Mouse (Mus musculus) bone marrow macrophage, adult 2 months (primary cell): ENCODE measurements at regions not wholly inside any gene's neighbourhood (a gene's known extent, or its start where the extent isn't known, plus 50 kb on each side); places are given as distances from the start of the nearest gene placed in this dataset.

Experiments used
- CTCF ChIP-seq: IDR thresholded peaks from 2 replicates; pipeline ENCODE4 v1.5.1; 2012; ENCODE audit warnings: low read depth, mild to moderate bottlenecking, low read length, moderate library complexity
- POLR2A ChIP-seq: IDR thresholded peaks from 2 replicates; pipeline ENCODE4 v1.6.1; 2012; ENCODE audit warnings: mild to moderate bottlenecking, low read depth, low read length, borderline replicate concordance

DNA sequence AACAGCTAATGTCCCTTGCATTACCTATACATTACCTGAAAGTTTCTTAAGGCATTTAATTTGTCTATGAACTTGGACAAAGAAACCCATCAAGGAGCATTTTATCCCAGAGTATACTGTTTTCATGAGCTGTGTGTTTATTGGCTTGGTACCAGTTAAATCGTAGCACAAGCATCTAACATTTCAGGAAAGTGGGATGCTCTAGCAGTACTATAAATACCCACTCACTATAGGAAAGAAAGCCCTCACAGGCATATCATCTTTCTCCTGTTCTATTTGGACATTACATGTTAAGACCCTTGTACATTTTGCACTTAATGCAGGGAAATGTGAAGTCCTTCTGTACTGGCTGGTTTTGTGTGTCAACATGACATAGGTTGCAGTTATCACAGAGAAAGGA is 163.9 kb downstream of the Ptprc start:
- TF ChIP-seq CTCF: no peak
- TF ChIP-seq POLR2A: no peak
